Mouse (Mus musculus) ES-Bruce4 (cell line): ENCODE data around the gene Wdr91. TPM values are rescaled to one million over a fixed set of nuclear protein-coding genes. Genes with fewer than 3 reads are reported as not detected.

ENCODE experiments used
- H3K27ac ChIP-seq: 2 replicates; pipeline ENCODE4 v1.5.1; 2012; ENCODE audit warnings: low read length, inconsistent platforms; ENCODE audit not compliant: insufficient read depth
- H3K27me3 ChIP-seq: 2 replicates; pipeline ENCODE4 v1.6.1; 2012; ENCODE audit warnings: mild to moderate bottlenecking, low read length, inconsistent platforms; ENCODE audit not compliant: control insufficient read depth, poor library complexity, insufficient read depth, severe bottlenecking
- H3K36me3 ChIP-seq: 2 replicates; pipeline ENCODE4 v1.6.1; 2012; ENCODE audit warnings: inconsistent platforms, mild to moderate bottlenecking, low read length, moderate library complexity; ENCODE audit not compliant: control insufficient read depth, poor library complexity, insufficient read depth, severe bottlenecking
- H3K4me1 ChIP-seq: one replicate; pipeline ENCODE4 v1.8.1; 2011; ENCODE audit warnings: low read length; ENCODE audit not compliant: control insufficient read depth, insufficient read depth
- H3K4me3 ChIP-seq: 2 replicates; pipeline ENCODE4 v1.5.1; 2011; ENCODE audit warnings: low read depth, mild to moderate bottlenecking, low read length
- H3K9ac ChIP-seq: 2 replicates; pipeline ENCODE4 v1.6.1; 2012; ENCODE audit warnings: low read depth, mild to moderate bottlenecking, inconsistent platforms; ENCODE audit not compliant: poor library complexity, severe bottlenecking
- H3K9me3 ChIP-seq: replicated peaks from 2 replicates; pipeline ENCODE4 v1.6.1; 2012; ENCODE audit warnings: mild to moderate bottlenecking, low read length, inconsistent platforms; ENCODE audit not compliant: control insufficient read depth, poor library complexity, insufficient read depth, severe bottlenecking
- CTCF ChIP-seq: IDR thresholded peaks from one replicate; pipeline ENCODE4 v1.8.1; 2011; ENCODE audit warnings: low read depth, low read length
- EP300 ChIP-seq: IDR thresholded peaks from 2 replicates; pipeline ENCODE4 v1.6.1; 2011; ENCODE audit warnings: low read depth, low read length; ENCODE audit not compliant: insufficient read depth
- POLR2A ChIP-seq: IDR thresholded peaks from one replicate; pipeline ENCODE4 v1.8.1; 2011; ENCODE audit warnings: low read length; ENCODE audit not compliant: insufficient read depth
- polyA plus RNA-seq: library from polyadenylated mRNA; stranded (reverse); fragments of >200 nt; gene quantifications from 2 replicates; pipeline ENCODE4 v1.2.4, GENCODE M21; 2011; ENCODE audit warnings: low read depth; ENCODE audit not compliant: missing spikeins, insufficient read depth, insufficient read length

Wdr91 gene
- polyA plus RNA-seq, 1 experiment = 29.9 TPM

DNA sequence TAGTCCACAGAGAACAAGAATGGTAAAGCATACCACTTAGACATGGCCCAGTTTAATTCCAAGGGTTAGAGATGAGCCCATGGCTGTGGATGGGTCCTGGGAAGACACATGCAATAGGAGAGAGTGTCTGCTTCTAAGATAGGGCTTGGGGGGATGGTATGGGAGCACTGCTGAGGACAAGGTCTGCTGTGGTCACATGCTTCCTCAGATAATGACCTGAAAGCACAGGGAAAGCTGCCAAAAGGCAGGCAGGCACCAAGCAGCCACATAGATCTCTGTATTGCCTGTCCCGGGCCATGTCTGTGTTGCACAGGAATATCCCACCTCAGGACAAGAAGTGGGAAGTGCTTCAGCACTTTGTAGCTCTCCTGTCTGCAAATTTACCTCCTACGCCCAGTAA is 11.5 kb downstream of the Wdr91 start:
- H3K27ac ChIP-seq = no peak overlapping the region
- H3K4me3 ChIP-seq = no peak overlapping the region
- no peaks in the 10 kb centered on the region for H3K9me3 ChIP-seq
- H3K9ac ChIP-seq = no peak overlapping the region
- TF ChIP-seq CTCF (no peak), EP300 (no peak), POLR2A (no peak)
- peaks cover 3% of the 10 kb centered on the region for H3K36me3 ChIP-seq
- no peaks in the 10 kb centered on the region for H3K4me1 ChIP-seq
- no peaks in the 10 kb centered on the region for H3K27me3 ChIP-seq

DNA sequence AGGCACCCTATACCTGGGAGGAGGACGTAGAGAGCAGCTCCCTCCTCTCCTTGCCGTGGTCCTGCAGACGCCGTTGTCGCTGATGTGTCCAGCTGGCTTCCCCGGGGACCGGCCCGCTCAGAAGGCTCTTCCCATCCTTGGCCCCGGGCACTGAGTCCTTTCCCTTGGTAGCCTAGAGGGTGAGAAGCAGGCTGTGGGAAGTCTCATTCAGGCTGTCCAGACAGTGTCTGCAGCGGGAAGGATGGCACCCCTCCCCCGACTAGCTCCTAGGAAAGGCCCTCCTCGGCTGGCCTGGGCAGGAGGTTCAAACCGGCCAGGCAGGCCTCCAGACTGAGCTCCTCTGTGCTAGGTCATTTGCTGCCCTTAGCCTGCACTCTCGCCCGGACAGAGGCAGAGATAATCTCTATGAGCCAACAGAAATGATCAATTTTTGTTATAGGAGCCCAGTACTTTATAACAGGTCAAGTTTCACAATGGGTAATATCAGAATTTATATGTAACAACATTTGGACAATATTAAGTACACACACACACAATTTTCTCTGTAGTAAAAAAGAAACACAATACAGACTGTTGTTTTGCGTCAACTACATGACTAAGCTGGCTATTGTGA is 14.4 kb downstream of the Wdr91 start:
- Histone ChIP-seq H3K27ac (no peak overlapping the region), H3K27me3 (no peaks in the 10 kb centered on the region), H3K4me1 (no peaks in the 10 kb centered on the region), H3K4me3 (no peak overlapping the region), H3K9me3 (no peaks in the 10 kb centered on the region), H3K9ac (no peak overlapping the region), H3K36me3 (0 out of 2 replicates have a peak, but pooled peaks cover 3% of the 10 kb centered on the region)
- TF ChIP-seq EP300 = no peak
- TF ChIP-seq CTCF = no peak
- no peak for TF ChIP-seq POLR2A

GRCm38 (mm10) chr6:34895569-34895968 is 15.1 kb downstream of the Wdr91 start:
- Histone ChIP-seq H3K36me3 (0 out of 2 replicates have a peak, but pooled peaks cover 3% of the 10 kb centered on the region), H3K27me3 (no peaks in the 10 kb centered on the region), H3K4me1 (no peaks in the 10 kb centered on the region), H3K4me3 (no peak overlapping the region), H3K9me3 (no peaks in the 10 kb centered on the region), H3K9ac (no peak overlapping the region), H3K27ac (no peak overlapping the region)
- TF ChIP-seq CTCF (no peak), EP300 (no peak), POLR2A (no peak)

GRCm38 (mm10) chr6:34889185-34889584 is 21.5 kb downstream of the Wdr91 start:
- Histone ChIP-seq H3K27me3 (no peaks in the 10 kb centered on the region), H3K4me3 (no peak overlapping the region), H3K9me3 (no peaks in the 10 kb centered on the region), H3K4me1 (no peaks in the 10 kb centered on the region), H3K27ac (no peak overlapping the region), H3K9ac (no peak overlapping the region), H3K36me3 (peaks cover 7% of the 10 kb centered on the region)
- no peak for TF ChIP-seq POLR2A
- TF ChIP-seq EP300 = no peak
- no peak for TF ChIP-seq CTCF

- Histone ChIP-seq H3K27me3 (no peaks in the 10 kb centered on the region), H3K9me3 (no peaks in the 10 kb centered on the region), H3K9ac (no peak overlapping the region), H3K36me3 (peaks cover 7% of the 10 kb centered on the region), H3K27ac (no peak overlapping the region), H3K4me3 (no peak overlapping the region), H3K4me1 (no peaks in the 10 kb centered on the region)
- TF ChIP-seq CTCF (no peak), POLR2A (no peak), EP300 (no peak)
Observed at GRCm38 (mm10) chr6:34887131-34887850, 23.4 kb downstream of the Wdr91 start.

DNA sequence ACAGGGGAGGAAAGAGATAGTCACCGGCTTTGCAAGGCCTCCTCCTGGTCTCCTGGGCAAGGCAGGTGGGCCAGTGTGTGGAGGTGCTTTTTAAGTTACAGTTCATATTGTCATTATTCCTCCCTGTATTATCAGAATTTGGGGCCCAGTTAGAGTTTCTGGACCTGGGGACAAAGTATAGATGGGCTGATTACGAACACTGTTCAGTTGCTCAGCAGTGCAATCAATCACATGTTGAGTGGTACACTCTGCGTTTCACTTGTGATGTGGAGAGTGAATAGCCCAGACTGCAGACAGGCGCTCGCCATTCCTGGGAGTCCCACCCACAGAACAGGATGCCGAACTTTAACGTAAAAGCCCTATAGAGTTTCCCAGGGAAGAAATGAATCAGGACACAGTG is 26.0 kb downstream of the Wdr91 start:
- peaks cover 7% of the 10 kb centered on the region for H3K36me3 ChIP-seq
- no peaks in the 10 kb centered on the region for H3K9me3 ChIP-seq
- no peak for TF ChIP-seq EP300
- TF ChIP-seq CTCF = no peak
- no peak for TF ChIP-seq POLR2A
- no peak overlapping the region for H3K27ac ChIP-seq
- H3K4me1 ChIP-seq = no peaks in the 10 kb centered on the region
- no peak overlapping the region for H3K9ac ChIP-seq
- H3K4me3 ChIP-seq = no peak overlapping the region
- no peaks in the 10 kb centered on the region for H3K27me3 ChIP-seq
